Mouse (Mus musculus): ENCODE measurements around the gene Cyp2w1. TPM values are rescaled to one million over a fixed set of nuclear protein-coding genes. Genes with fewer than 3 reads are reported as not detected.

The Cyp2w1 gene
- 0.10 TPM in 1 of 2 replicates, not detected in the other for polyA plus RNA-seq (2015; fragmentation: Nextera tagmentation; extraction: Ambion mirVana)

DNA sequence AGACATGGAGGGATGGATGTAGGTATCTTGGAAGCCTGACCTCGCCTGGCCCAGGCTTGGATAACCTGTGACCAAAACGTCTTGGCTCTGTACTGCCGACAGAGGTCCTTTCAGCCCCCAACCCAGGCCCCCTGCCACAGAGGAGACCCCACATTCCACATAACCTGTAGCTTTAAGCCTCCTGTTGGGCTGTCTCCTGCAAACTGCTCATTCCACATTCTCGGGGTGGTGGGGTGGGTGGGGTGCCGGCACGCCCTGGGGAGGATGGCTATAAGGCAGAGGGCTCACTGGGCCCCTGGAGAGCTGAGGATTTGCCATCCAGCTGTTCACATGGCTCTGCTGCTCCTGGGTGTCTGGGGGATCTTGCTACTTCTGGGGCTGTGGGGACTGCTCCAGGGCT is at the start of gene Cyp2w1:
TSS of gene Cyp2w1 (plus strand) at position 301 of the 400 bp plus-strand sequence.
- Histone ChIP-seq H3K9ac (no peak within 1 kb of the TSS; the same call in 1 of the 2 replicates), H3K4me1 (peaks cover 9% of the 10 kb centered on the region; the same call in 1 of the 2 replicates), H3K4me2 (no peak within 1 kb of the TSS), H3K27ac (no peak within 1 kb of the TSS), H3K27me3 (peaks cover 6% of the 10 kb centered on the region; the same call in 1 of the 2 replicates), H3K9me3 (no peaks in the 10 kb centered on the region), H3K36me3 (no peaks in the 10 kb centered on the region), H3K4me3 (no peak within 1 kb of the TSS)
- ATAC-seq (ENCODE audit: borderline replicate concordance, extremely low read depth, low FRiP score, low TSS enrichment), result no peak
- 53% methylated on average over 6 of the region's 6 CpGs for WGBS

- Histone ChIP-seq H3K27ac (no peak overlapping the region), H3K27me3 (no peaks in the 10 kb centered on the region), H3K4me3 (no peak overlapping the region), H3K9ac (no peak overlapping the region), H3K4me1 (no peaks in the 10 kb centered on the region), H3K4me2 (no peak overlapping the region), H3K9me3 (no peaks in the 10 kb centered on the region), H3K36me3 (no peaks in the 10 kb centered on the region)
- ATAC-seq (ENCODE audit: borderline replicate concordance, extremely low read depth, low FRiP score, low TSS enrichment), result no peak
- WGBS, result 85% methylated on average over 9 of the region's 9 CpGs
Measured at GRCm38 (mm10) chr5:139303646-139304061, 48.8 kb upstream of the Cyp2w1 start.

DNA sequence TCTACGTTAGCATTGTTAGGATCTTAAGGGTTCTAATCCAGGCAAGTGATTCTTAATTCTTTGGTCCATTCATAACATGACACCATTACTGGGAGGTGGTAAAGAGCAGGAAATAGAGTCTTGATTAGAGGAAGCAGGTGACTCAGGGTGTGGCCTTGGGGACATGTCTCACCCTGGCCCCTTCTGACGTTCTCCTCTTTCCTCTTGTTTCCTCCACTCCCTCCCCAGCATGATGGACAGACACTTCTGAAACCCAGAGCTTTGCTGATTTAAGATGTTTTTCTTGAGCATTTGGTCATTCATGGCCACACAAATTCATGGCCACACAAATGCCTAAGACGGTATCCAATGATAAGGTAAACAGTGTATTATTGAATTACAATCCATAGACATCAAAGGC is 42.5 kb upstream of the Cyp2w1 start:
- no peak for ATAC-seq (ENCODE audit: borderline replicate concordance, extremely low read depth, low FRiP score, low TSS enrichment)
- no peak overlapping the region for H3K9ac ChIP-seq
- H3K27ac ChIP-seq, result no peak overlapping the region
- H3K9me3 ChIP-seq, result no peaks in the 10 kb centered on the region
- no peaks in the 10 kb centered on the region for H3K4me1 ChIP-seq
- no peaks in the 10 kb centered on the region for H3K27me3 ChIP-seq
- no peaks in the 10 kb centered on the region for H3K36me3 ChIP-seq
- no peak overlapping the region for H3K4me2 ChIP-seq
- no peak overlapping the region for H3K4me3 ChIP-seq
- 67% methylated on average over 3 of the region's 3 CpGs for WGBS

DNA sequence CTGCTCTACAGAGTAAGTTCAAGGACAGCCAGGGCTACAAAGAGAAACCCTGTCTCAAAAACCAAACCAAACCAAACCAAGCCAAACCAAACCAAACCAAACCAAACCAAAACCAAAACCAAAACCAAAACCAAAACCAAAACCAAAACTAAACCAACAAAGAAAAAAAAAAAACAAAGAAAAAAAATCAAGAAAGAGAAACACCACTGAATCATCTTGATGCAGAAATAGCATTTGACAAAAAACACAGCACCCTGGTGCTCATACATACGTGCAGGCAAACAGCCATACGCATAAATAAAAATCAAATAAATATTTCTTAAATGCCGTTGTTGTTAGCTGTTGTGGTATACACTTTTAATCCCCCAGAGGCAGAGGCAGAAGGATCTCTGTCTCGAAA is 41.9 kb upstream of the Cyp2w1 start:
- Histone ChIP-seq H3K4me3 (no peak overlapping the region), H3K36me3 (no peaks in the 10 kb centered on the region), H3K27me3 (no peaks in the 10 kb centered on the region), H3K27ac (no peak overlapping the region), H3K4me1 (no peaks in the 10 kb centered on the region), H3K9ac (no peak overlapping the region), H3K9me3 (no peaks in the 10 kb centered on the region), H3K4me2 (no peak overlapping the region)
- no peak for ATAC-seq (ENCODE audit: borderline replicate concordance, extremely low read depth, low FRiP score, low TSS enrichment)
- WGBS, result 82% methylated on average over 4 of the region's 4 CpGs

- no peaks in the 10 kb centered on the region for H3K27me3 ChIP-seq
- 85% methylated on average over 9 of the region's 9 CpGs for WGBS
- no peak overlapping the region for H3K27ac ChIP-seq
- no peak overlapping the region for H3K9ac ChIP-seq
- no peak for ATAC-seq (ENCODE audit: borderline replicate concordance, extremely low read depth, low FRiP score, low TSS enrichment)
- no peaks in the 10 kb centered on the region for H3K4me1 ChIP-seq
- H3K4me3 ChIP-seq, result no peak overlapping the region
- H3K36me3 ChIP-seq, result no peaks in the 10 kb centered on the region
- no peak overlapping the region for H3K4me2 ChIP-seq
- no peaks in the 10 kb centered on the region for H3K9me3 ChIP-seq
Measured at GRCm38 (mm10) chr5:139311822-139312221, 40.6 kb upstream of the Cyp2w1 start.

DNA sequence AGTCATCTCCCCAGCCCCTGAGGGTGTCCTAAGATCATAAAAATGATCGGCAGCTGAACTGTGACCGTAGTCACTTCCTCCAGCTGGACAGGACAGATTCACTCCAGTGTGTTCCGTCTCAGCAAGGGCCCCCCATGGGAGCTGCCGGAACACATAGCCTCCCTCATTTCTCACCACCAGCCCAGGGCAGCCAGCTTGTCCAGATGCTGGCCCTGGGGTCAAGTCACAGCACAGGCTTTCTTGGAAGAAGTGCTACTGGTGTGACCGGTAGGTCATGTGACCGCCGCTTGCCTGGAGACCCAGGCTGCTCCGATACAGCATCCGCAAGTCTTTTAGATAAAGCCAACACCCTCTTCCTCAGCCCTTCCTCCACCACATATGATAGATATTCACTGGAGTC is 38.9 kb upstream of the Cyp2w1 start:
- no peak overlapping the region for H3K4me3 ChIP-seq
- WGBS, result 74% methylated on average over 9 of the region's 9 CpGs
- no peaks in the 10 kb centered on the region for H3K27me3 ChIP-seq
- no peak overlapping the region for H3K27ac ChIP-seq
- no peak for ATAC-seq (ENCODE audit: borderline replicate concordance, extremely low read depth, low FRiP score, low TSS enrichment)
- no peaks in the 10 kb centered on the region for H3K4me1 ChIP-seq
- no peaks in the 10 kb centered on the region for H3K36me3 ChIP-seq
- H3K4me2 ChIP-seq, result no peak overlapping the region
- H3K9ac ChIP-seq, result no peak overlapping the region
- no peaks in the 10 kb centered on the region for H3K9me3 ChIP-seq

- Histone ChIP-seq H3K36me3 (no peaks in the 10 kb centered on the region), H3K4me3 (no peak overlapping the region), H3K9ac (no peak overlapping the region), H3K9me3 (no peaks in the 10 kb centered on the region), H3K27me3 (no peaks in the 10 kb centered on the region), H3K4me2 (no peak overlapping the region), H3K27ac (no peak overlapping the region), H3K4me1 (no peaks in the 10 kb centered on the region)
- no peak for ATAC-seq (ENCODE audit: borderline replicate concordance, extremely low read depth, low FRiP score, low TSS enrichment)
- 75% methylated on average over 12 of the region's 12 CpGs for WGBS
Measured at GRCm38 (mm10) chr5:139314941-139315642, 37.3 kb upstream of the Cyp2w1 start.

DNA sequence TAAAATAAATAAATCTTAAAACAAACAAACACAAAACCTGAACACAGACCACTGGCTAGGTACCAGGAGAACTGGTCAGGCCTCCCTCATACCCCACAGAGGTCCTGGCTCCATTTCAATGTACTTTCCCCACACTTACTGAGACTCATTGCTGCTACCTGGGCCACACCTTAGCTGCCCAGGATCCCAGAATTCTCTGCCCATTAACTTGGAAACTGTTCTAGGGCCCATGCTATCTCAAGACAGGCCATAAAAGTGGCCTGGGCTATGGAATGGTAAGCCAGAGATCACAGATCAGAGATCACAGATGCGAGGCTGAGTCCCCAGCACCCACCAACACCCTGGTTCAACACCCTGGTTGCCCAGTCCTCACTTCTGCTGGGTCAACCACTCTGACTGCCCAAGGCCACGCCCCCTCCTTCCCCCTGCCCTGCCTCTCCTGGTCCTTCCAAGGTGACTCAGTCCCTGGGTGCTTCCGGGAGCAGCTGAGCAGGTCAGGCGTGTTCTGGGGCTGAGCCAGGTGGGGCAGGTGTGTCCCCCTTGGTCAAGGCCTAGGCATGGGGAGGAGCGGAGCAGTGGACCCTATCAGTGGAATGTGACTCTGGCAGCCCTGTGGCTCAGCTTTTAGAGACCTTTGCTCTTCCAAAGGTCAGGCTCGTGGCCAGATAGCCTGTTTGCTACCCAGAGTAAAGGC is 35.3 kb upstream of the Cyp2w1 start:
- WGBS, result 67% methylated on average over 6 of the region's 6 CpGs
- Histone ChIP-seq H3K27me3 (no peaks in the 10 kb centered on the region), H3K27ac (no peak overlapping the region), H3K4me3 (no peak overlapping the region), H3K9ac (no peak overlapping the region), H3K4me1 (no peaks in the 10 kb centered on the region), H3K36me3 (no peaks in the 10 kb centered on the region), H3K4me2 (no peak overlapping the region), H3K9me3 (no peaks in the 10 kb centered on the region)
- ATAC-seq (ENCODE audit: borderline replicate concordance, extremely low read depth, low FRiP score, low TSS enrichment), result peak; percentile 40; the same call in 1 of the 2 replicates

GRCm38 (mm10) chr5:139317751-139318504 is 34.5 kb upstream of the Cyp2w1 start:
- ATAC-seq (ENCODE audit: borderline replicate concordance, extremely low read depth, low FRiP score, low TSS enrichment), result no peak
- Histone ChIP-seq H3K27me3 (no peaks in the 10 kb centered on the region), H3K9me3 (no peaks in the 10 kb centered on the region), H3K4me1 (no peaks in the 10 kb centered on the region), H3K27ac (no peak overlapping the region), H3K9ac (no peak overlapping the region), H3K4me3 (no peak overlapping the region), H3K36me3 (no peaks in the 10 kb centered on the region), H3K4me2 (no peak overlapping the region)
- 67% methylated on average over 21 of the region's 21 CpGs for WGBS

- no peaks in the 10 kb centered on the region for H3K36me3 ChIP-seq
- no peak overlapping the region for H3K4me3 ChIP-seq
- H3K4me1 ChIP-seq, result peaks cover 18% of the 10 kb centered on the region
- ATAC-seq (ENCODE audit: borderline replicate concordance, extremely low read depth, low FRiP score, low TSS enrichment), result no peak
- H3K9ac ChIP-seq, result no peak overlapping the region
- H3K27me3 ChIP-seq, result peaks cover 22% of the 10 kb centered on the region
- no peak overlapping the region for H3K27ac ChIP-seq
- WGBS, result 63% methylated on average over 7 of the region's 7 CpGs
- H3K4me2 ChIP-seq, result no peak overlapping the region
- H3K9me3 ChIP-seq, result no peaks in the 10 kb centered on the region
Measured at GRCm38 (mm10) chr5:139320424-139320823, 32.0 kb upstream of the Cyp2w1 start.

- WGBS, result 78% methylated on average over 6 of the region's 6 CpGs
- H3K9ac ChIP-seq, result no peak overlapping the region
- H3K27ac ChIP-seq, result no peak overlapping the region
- peaks cover 24% of the 10 kb centered on the region for H3K4me1 ChIP-seq
- H3K27me3 ChIP-seq, result peaks cover 31% of the 10 kb centered on the region
- no peak overlapping the region for H3K4me2 ChIP-seq
- H3K4me3 ChIP-seq, result no peak overlapping the region
- H3K9me3 ChIP-seq, result no peaks in the 10 kb centered on the region
- no peak for ATAC-seq (ENCODE audit: borderline replicate concordance, extremely low read depth, low FRiP score, low TSS enrichment)
- no peaks in the 10 kb centered on the region for H3K36me3 ChIP-seq
Measured at GRCm38 (mm10) chr5:139321331-139321730, 31.1 kb upstream of the Cyp2w1 start.
